19 mouse cellular contexts compared by ENCODE assay signal in genomic region chr9:21439456-21439855, GRCm38 (mm10). TPM values are rescaled to one million over a fixed set of nuclear protein-coding genes. Genes with fewer than 3 reads are reported as not detected.
DNase-seq lines count a peak whose midpoint lies in the region; ATAC-seq and TF ChIP-seq lines count a peak whose summit lies in the region.
"Had no signal": no experiment of that assay in that cellular context is flagged by ENCODE, and none has a peak within 500 bp of the region (broad histone marks: within the 10 kb centered on the region; RNA-seq: fewer than 3 reads in every experiment).

No protein-coding gene starts in this region.

- 0 out of 2 replicates have a peak, but pooled peaks have one; percentile 20 for ATAC-seq in liver, embryonic 15.5 days (ENCODE audit: insufficient read depth)
- ATAC-seq in midbrain, embryonic 11.5 days (ENCODE audit: low FRiP score), result no peak
- ATAC-seq: forebrain, postnatal 0 days; midbrain, embryonic 15.5 days; Patski had no signal

- H3K4me3 ChIP-seq in gastrocnemius, adult 2 months, result no peak overlapping the region
- no peak overlapping the region for H3K4me3 ChIP-seq in liver, embryonic 15.5 days (replicated peaks)
- H3K4me3 ChIP-seq in olfactory bulb, adult 2 months (ENCODE audit: insufficient read depth, low read depth, low read length), result no peak overlapping the region
- H3K4me3 ChIP-seq in midbrain, embryonic 11.5 days (ENCODE audit: low read depth, low read length), result no peak overlapping the region
- H3K4me3 ChIP-seq: limb, embryonic 10.5 days; midbrain, embryonic 15.5 days had no signal

- DNase-seq in gastrocnemius, adult 2 months, result peak; percentile 45
- no peak for DNase-seq in gastrocnemius, postnatal 4 days (ENCODE audit: low spot score in 2 of 2)
- no peak for DNase-seq in liver
- DNase-seq in NIH3T3 (ENCODE audit: low read depth), result peak; percentile 80
- no peak for DNase-seq in ovary, adult 18-20 months (ENCODE audit: low spot score)
- no peak for DNase-seq in midbrain, embryonic 11.5 days (ENCODE audit: low spot score, missing footprints)
- DNase-seq: cerebellum, adult 18-20 months; forebrain, postnatal 0 days; gastrocnemius, postnatal 36 days; kidney, adult 2 months; kidney, postnatal 36 days; right cerebral cortex, postnatal 14 days had no signal

- H3K27me3 ChIP-seq in liver, embryonic 15.5 days, result no peaks in the 10 kb centered on the region
- H3K27me3 ChIP-seq in midbrain, embryonic 11.5 days (ENCODE audit: control insufficient read depth, insufficient read depth, low read length), result no peaks in the 10 kb centered on the region
- H3K27me3 ChIP-seq: midbrain, embryonic 15.5 days; Patski had no signal

- no peak overlapping the region for H3K9ac ChIP-seq in liver, embryonic 15.5 days
- no peak overlapping the region for H3K9ac ChIP-seq in midbrain, embryonic 11.5 days (ENCODE audit: low read length)
- H3K9ac ChIP-seq: forebrain, postnatal 0 days; hindbrain, embryonic 14.5 days; midbrain, embryonic 15.5 days had no signal

- intact Hi-C loops in gastrocnemius, adult 2 months (cut with DNase I), result no loop called here

- peak overlapping the region; percentile 62 for H3K27ac ChIP-seq in gastrocnemius, adult 2 months
- H3K27ac ChIP-seq in liver, embryonic 15.5 days (replicated peaks), result no peak overlapping the region
- peak overlapping the region; percentile 65 for H3K27ac ChIP-seq in olfactory bulb, adult 2 months (ENCODE audit: insufficient read depth, low read depth, low read length)
- H3K27ac ChIP-seq in midbrain, embryonic 11.5 days (ENCODE audit: low read depth, low read length), result no peak overlapping the region
- H3K27ac ChIP-seq: hindbrain, embryonic 14.5 days; limb, embryonic 10.5 days; macrophage; midbrain, embryonic 15.5 days had no signal

- no peak for TF ChIP-seq POLR2A in olfactory bulb, adult 2 months (IDR thresholded peaks at IDR 0.05; ENCODE audit: insufficient read depth, low read depth, low read length)

- 73% methylated on average over 3 of the region's 3 CpGs for WGBS in liver, embryonic 15.5 days (ENCODE audit: insufficient replicate concordance)
- 29% methylated on average over 3 of the region's 3 CpGs for WGBS in olfactory bulb, adult 2 months
- WGBS in midbrain, embryonic 11.5 days, result 92% methylated on average over 3 of the region's 3 CpGs

- TF ChIP-seq CTCF in gastrocnemius, adult 2 months (IDR thresholded peaks at IDR 0.05), result no peak
- TF ChIP-seq CTCF in olfactory bulb, adult 2 months (IDR thresholded peaks at IDR 0.05; ENCODE audit: insufficient read depth, low read depth, low read length), result no peak

- no peaks in the 10 kb centered on the region; the same call in 1 of the 2 replicates for H3K36me3 ChIP-seq in liver, embryonic 15.5 days (replicated peaks)
- H3K36me3 ChIP-seq in midbrain, embryonic 11.5 days (ENCODE audit: control insufficient read depth, insufficient read depth, low read length), result no peaks in the 10 kb centered on the region
- H3K36me3 ChIP-seq: limb, embryonic 10.5 days; midbrain, embryonic 15.5 days had no signal

- H3K4me2 ChIP-seq in liver, embryonic 15.5 days, result no peak overlapping the region
- no peak overlapping the region for H3K4me2 ChIP-seq in midbrain, embryonic 11.5 days
- H3K4me2 ChIP-seq: hindbrain, embryonic 14.5 days; midbrain, embryonic 15.5 days had no signal

- no peaks in the 10 kb centered on the region for H3K9me3 ChIP-seq in liver, embryonic 15.5 days (replicated peaks)
- no peaks in the 10 kb centered on the region for H3K9me3 ChIP-seq in midbrain, embryonic 11.5 days (ENCODE audit: control insufficient read depth, low read length)
- H3K9me3 ChIP-seq: limb, embryonic 10.5 days; midbrain, embryonic 15.5 days had no signal

- peaks cover 60% of the 10 kb centered on the region for H3K4me1 ChIP-seq in liver, embryonic 15.5 days (replicated peaks)
- peaks cover 49% of the 10 kb centered on the region for H3K4me1 ChIP-seq in olfactory bulb, adult 2 months (ENCODE audit: control insufficient read depth, insufficient read depth, low read length)
- no peaks in the 10 kb centered on the region for H3K4me1 ChIP-seq in midbrain, embryonic 11.5 days (ENCODE audit: control insufficient read depth, insufficient read depth, low read length)
- H3K4me1 ChIP-seq: limb, embryonic 10.5 days; midbrain, embryonic 15.5 days had no signal

RNA-seq across cellular contexts. Expression of gene Dnm2, which starts 14.7 kb away (rescaled TPM):
- 10 to 100 TPM; 38.2 to 41.8 TPM for total RNA-seq in gastrocnemius, adult 2 months (2021)
- total RNA-seq in gastrocnemius, postnatal 4 days (2021), result 10 to 100 TPM; 75.0 to 86.0 TPM
- 52.9 and 58.5 TPM in 2 replicates for polyA plus RNA-seq in liver, embryonic 15.5 days (2015; fragmentation: Nextera tagmentation; extraction: Ambion mirVana)
- polyA plus RNA-seq in olfactory bulb, adult 2 months (2012; ENCODE audit: insufficient read depth, insufficient read length, low replicate concordance, missing spikeins), result 371 TPM in 1 of 2 replicates, not detected in the other
- 55.0 and 60.6 TPM in 2 replicates for polyA plus RNA-seq in midbrain, embryonic 11.5 days (2014; fragmentation: Nextera tagmentation; extraction: Ambion mirVana)

RNA-seq across cellular contexts. Expression of gene Qtrt1, which starts 27.8 kb away (rescaled TPM):
- total RNA-seq in gastrocnemius, adult 2 months (2021), result 1 to 10 TPM; 7.0 to 8.4 TPM
- total RNA-seq in gastrocnemius, postnatal 4 days (2021), result 10 to 100 TPM; 15.1 to 18.5 TPM
- 17.4 and 20.0 TPM in 2 replicates for polyA plus RNA-seq in liver, embryonic 15.5 days (2015; fragmentation: Nextera tagmentation; extraction: Ambion mirVana)
- polyA plus RNA-seq in olfactory bulb, adult 2 months (2012; ENCODE audit: insufficient read depth, insufficient read length, low replicate concordance, missing spikeins), result not detected in 2 replicates
- 46.2 and 46.8 TPM in 2 replicates for polyA plus RNA-seq in midbrain, embryonic 11.5 days (2014; fragmentation: Nextera tagmentation; extraction: Ambion mirVana)

Comparison
In these comparisons a context has a peak if more than half of its experiments do, and no peak if none do; other contexts are left out.
1. DNase-seq: peak in gastrocnemius, adult 2 months (single experiment) and NIH3T3 (single experiment); none in gastrocnemius, postnatal 4 days (0 of 2), liver (single experiment), ovary, adult 18-20 months (single experiment) and midbrain, embryonic 11.5 days (single experiment).
2. H3K27ac ChIP-seq: peak in gastrocnemius, adult 2 months (single experiment) and olfactory bulb, adult 2 months (single experiment); none in liver, embryonic 15.5 days (single experiment) and midbrain, embryonic 11.5 days (single experiment).
3. RNA of gene Qtrt1, which starts 27.8 kb away (polyA plus RNA-seq): 46.2 to 46.8 TPM in midbrain, embryonic 11.5 days and 17.4 to 20.0 TPM in liver, embryonic 15.5 days; not detected in olfactory bulb, adult 2 months; every median in the first group is over 10 times any median in the second.